Mouse (Mus musculus) spleen, postnatal 36 days (tissue): ENCODE measurements around the gene Insrr.
A peak's percentile ranks its signal among the peaks of the same experiment; 100 is the strongest.
"Not testable (repeated sequence)": the region's sequence is repeated elsewhere in the genome, so short reads cannot be mapped to it uniquely, and the experiment has no call there.

Source experiments
- DNase-seq, 2 experiments: peaks; one replicate each; pipeline ENCODE4 v3.0.0; 2022; ENCODE audit warnings: low spot score in 2 of 2, mixed read lengths in 1 of 2

Insrr gene

DNA sequence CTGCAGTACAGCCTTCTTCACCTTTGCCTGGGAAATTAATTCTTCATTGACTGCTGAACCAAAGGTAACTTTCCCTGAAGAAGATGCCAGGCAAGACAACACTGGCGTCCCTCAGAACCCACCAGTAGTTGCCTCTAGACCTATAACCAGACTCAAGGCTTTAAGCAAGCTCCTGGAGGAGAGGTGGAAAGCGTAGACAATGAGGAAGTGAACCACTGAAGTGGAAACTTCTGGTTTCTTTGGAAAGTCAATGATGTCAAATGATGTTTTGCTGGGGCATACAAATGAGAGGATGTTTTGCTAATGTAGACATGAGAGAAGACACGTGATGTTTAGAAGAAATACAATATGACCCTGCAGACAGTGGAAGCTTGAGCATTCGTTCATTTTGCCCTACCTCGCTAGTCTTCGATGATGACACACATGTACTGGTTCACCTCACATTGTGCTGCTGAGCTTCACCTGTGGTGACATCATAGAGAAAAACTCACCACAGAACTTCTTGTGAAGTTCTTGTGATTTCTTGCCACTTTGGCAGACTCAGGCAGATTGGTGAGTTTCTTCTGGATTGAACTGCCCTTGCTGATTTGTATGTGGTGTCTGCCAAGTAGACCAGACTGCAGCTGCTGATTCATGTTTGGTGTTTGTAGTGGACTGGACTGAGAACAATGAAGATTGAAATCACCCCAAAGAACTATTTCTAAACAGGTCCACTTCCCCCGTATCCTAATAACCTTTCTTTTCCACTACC lies 35.5 kb downstream of the Insrr start:
- DNase-seq = no peak

DNA sequence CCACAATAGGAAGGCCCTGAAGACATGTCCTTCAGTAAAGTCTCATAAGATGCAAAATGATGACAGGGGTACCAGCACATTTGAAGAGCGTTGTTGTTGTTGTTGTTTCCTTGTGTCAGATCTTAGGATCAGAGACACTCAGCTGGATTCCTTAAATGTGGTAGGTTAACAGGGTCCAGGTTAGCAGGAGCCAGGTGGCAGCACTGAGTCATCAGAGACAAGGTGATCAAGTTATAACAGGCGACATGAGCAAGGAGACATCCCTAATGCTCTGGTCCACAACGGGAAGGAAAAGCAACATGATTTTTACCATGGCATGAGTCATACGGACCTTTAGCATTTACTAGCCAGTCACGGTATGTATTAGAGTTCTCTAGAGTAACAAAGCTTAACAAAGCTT lies 36.7 kb downstream of the Insrr start:
- no peak for DNase-seq

DNA sequence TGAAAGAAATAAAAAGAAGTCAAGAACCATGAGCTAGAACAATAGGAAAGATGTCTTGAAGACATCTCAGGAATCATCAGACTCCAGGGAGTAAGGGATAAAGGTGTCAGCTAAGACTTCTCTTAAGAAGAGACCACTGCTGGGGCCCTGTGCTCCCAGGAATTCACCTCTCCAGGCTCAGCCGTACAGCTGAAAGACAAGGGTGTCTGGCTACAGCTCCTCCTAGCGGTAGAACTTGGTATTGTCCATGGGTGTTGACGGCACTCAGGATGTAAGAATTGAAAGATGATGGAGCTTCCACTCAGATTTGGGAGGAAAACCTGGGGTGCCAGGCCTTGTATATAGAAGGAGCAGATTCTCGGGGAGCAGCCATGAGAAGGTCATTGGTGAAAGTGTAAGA lies 41.9 kb downstream of the Insrr start:
- peak; percentile 30 to 41 for DNase-seq

GRCm38 (mm10) chr3:87840858-87841257 lies 44.1 kb downstream of the Insrr start:
- no peak for DNase-seq

GRCm38 (mm10) chr3:87844981-87845380 lies 48.2 kb downstream of the Insrr start:
- no peak for DNase-seq

DNA sequence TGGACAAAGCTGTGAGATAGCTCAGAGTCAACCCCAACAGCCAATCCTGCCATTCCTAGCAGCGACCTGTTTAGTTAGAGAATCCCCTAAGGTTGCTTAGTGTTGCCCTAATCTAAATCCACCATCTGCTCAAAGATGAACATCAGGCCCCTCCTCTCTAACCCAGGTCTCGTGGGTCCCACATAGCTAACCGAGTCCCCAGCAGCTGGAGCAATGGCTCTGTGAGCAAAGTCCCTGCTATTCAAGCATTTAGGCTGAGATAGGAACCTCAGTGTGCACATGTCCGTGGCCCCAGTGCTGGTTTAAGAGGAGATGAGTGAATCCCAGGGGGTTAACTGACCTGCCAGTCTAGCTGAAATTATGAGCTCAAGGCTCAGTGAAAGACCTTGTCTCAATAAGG lies 49.4 kb downstream of the Insrr start:
- DNase-seq = no peak

DNA sequence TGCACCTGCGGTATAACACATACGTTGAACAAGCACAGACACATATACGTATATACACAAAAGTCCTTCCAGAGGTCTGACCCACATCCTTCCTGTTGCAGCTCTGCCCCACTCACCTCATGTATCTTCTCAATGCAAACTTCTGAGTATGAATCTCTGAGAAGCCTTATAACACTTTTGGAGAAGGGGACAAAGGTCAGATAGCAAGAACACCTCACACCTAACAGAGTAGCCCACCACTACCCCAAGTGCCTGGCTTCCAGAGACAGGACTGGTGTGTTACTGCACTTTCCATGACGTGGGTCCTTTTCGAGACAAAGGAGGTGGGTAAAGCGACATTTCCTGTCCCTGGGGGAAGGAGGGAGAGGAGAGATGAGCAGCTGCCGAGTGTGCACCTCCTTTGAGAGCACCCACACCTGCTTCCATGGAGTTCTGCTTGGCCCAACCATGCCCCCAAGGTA lies 49.9 kb downstream of the Insrr start, which contains the start of gene Sh2d2a:
Sh2d2a (plus strand) TSS at position 106 of the 461 bp plus-strand sequence.
- peak; percentile 67 to 69 for DNase-seq

DNA sequence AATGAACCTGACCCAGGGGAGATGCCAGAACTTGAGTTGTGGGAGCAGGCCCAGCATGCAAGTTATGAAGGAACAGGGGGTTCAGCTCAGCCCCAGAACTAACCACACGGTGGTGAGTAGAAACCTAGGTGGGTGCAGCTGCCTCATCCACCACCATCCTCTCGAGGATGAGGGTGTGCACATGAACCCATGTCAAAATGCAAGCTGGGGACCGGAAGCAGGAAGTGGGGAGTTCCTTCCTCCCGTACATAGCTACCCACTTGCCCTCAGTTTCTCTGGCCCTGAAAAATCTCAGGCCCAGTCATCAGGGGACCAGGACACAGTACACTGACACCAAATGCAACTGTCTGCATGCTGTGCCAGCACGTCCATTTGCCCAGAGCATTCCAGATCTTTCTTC lies 50.9 kb downstream of the Insrr start:
- peak; percentile 37 to 55 for DNase-seq

DNA sequence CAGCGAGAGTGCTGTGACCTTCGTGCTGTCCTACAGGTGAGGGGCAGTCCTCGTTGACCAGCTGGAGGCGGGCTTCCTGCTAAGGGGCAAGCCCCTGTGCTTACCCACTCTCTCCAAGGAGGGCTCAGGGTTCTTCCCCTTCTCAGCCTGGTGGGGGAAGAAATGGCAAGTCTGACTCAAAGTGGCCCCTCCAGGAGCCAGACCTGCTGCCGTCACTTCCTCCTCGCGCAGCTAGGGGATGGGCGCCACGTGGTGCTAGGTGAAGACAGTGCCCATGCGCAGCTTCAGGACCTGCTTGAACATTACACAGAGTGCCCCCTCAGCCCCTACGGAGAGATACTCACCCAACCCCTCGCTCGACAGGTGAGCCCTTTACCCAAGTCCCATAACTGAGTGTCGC lies 52.4 kb downstream of the Insrr start:
- no peak for DNase-seq

DNA sequence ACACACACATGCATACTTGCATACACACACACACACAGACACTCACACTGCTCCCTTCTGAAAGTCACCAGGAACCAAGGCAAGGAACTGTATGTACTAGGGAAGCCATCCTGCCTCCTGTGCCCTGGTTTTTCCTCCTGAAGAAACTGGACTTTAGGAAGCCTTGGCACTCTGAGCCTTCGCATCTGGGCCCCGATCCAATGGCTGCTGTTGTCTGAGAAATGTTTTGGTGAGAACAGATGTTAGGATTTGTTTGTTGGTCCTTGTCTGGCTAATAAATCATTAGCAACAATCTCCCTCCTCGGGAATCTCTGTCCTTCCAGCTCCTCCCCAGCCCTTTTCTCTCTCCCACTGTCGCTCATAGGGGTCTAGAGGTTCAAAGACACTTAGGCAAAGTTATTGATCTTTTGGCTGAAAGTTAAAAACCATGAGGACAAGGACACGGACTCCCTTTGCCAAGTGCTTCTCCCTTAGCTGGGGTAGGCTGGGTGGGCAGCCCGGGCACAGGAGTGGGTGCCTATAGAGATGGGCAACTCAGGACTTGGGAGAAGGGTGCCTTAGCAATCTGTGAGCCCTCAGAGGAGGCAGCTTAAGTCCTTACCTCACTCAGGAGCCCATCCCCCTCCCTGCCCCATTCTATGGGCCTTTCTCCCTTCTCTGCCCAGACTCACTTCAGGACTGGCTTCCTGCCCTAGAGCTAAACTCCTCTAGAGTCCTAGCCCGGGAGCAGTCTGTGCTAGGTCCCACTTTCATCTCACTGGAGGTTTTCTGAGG lies 58.2 kb downstream of the Insrr start:
- no peak for DNase-seq

DNA sequence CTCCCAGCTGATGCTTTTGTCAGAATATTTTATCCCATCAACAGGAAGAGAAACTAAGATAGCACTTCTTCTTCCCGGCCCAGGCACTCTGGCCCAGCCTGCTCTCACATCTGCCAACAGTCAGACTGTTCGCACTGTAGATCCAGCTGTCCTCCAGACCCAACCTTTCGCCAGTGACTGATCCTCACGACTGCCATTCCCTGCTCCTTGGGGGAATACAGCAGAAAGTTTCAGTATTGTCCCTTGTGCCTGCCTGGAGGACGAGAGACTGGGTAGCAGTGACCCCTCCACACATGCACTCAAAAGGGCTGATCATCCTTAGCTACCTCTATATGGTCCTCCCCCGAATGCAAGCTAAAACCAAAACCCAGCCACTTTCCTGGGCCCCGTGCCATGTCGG lies 59.2 kb downstream of the Insrr start:
- DNase-seq = no peak

GRCm38 (mm10) chr3:87857666-87858065 lies 60.9 kb downstream of the Insrr start:
- DNase-seq = no peak

DNA sequence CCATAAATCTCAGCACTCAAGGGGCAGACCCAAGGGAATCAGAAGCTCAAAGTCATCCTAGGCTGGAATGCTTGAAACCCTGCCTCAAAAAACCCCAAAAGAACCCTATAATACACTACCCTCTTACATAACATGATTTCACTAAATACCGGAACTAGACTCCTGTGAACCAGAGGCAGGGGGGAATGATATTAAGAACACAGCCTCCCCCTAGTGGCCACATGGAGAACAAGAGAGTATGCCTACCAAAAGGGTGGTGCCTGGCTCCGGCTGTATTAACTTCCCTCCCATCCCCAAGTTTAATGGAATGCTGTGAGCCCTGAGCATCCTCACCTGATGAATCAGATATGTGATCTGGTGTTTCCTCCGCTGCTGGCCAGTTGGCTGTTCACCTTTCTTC lies 63.1 kb downstream of the Insrr start:
- DNase-seq = peak; percentile 47 to 55

DNA sequence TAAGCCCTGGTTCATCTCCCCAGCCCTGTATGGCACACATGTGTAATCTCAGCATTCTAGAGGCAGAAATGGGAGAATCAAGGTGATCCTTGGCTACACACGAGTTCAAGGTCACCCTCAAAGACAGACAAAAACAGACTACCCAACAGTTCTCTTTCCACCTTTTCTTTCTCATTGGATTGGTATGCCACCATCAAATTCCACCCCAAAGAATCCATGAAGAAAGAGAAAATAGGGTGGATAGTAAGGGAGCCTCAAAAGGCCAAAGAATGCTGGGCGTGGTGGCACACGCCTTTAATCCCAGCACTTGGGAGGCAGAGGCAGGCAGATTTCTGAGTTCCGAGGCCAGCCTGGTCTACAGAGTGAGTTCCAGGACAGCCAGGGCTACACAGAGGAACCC lies 67.4 kb downstream of the Insrr start:
- DNase-seq = not testable (repeated sequence)
